Mouse (Mus musculus) ES-E14 (cell line): ENCODE measurements around the gene Zfp687.

Experiments used
- CHD2 ChIP-seq: IDR thresholded peaks from 2 replicates; pipeline ENCODE4 v1.6.1; 2014; ENCODE audit warnings: mild to moderate bottlenecking, low read depth, low read length, inconsistent platforms
- HCFC1 ChIP-seq: IDR thresholded peaks from 2 replicates; pipeline ENCODE4 v1.6.1; 2012; ENCODE audit warnings: low read length, inconsistent platforms, borderline replicate concordance; ENCODE audit not compliant: insufficient read depth
- ZC3H11A ChIP-seq: IDR thresholded peaks from 2 replicates; pipeline ENCODE4 v1.6.1; 2012; ENCODE audit warnings: low read depth, mild to moderate bottlenecking, inconsistent platforms, low read length, borderline replicate concordance
- ZNF384 ChIP-seq: IDR thresholded peaks from 2 replicates; pipeline ENCODE4 v1.6.1; 2012; ENCODE audit warnings: low read depth, low read length, inconsistent platforms

- TF ChIP-seq HCFC1 (no peak), ZC3H11A (no peak), ZNF384 (no peak), CHD2 (no peak)
Measured at GRCm38 (mm10) chr3:95052959-95053358, 37.7 kb upstream of the Zfp687 start.
